Mouse (Mus musculus): ENCODE data around the gene H6pd.

DNA sequence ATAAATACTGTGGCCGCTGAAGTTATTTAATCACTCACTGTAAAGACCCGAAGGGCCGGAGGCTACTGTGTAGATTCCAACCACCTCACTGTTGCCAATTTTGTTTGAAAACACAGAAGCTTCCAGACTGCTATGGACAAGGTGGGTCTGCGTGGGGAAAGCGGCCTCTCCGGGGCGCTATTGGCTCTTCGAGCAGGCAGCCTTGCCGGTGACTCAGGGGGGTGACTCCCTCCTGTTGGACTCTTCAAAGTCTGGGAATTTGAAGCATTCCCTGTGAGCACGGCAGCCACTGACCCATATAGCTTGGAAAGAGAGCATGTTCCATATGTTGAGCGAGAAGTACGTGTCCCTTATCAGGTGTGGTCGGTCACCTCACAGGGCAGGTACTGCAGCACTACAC lies 52.8 kb downstream of the H6pd start:
- TF ChIP-seq CTCF (IDR thresholded peaks at IDR 0.05; ENCODE audit: low read depth, low read length) (no peak), POLR2A (IDR thresholded peaks at IDR 0.05; ENCODE audit: insufficient read depth, low read length) (no peak), EP300 (IDR thresholded peaks at IDR 0.05; ENCODE audit: insufficient read depth, low read depth, low read length) (no peak)

All from ES-Bruce4 (cell line).